Mouse (Mus musculus): ENCODE data around the gene Ube2n.
"Not testable (repeated sequence)": the region's sequence is repeated elsewhere in the genome, so short reads cannot be mapped to it uniquely, and the experiment has no call there.

- not testable (repeated sequence) for TF ChIP-seq CTCF (IDR thresholded peaks at IDR 0.05; ENCODE audit: borderline replicate concordance, insufficient read depth, low read length); POLR2A (IDR thresholded peaks at IDR 0.05; ENCODE audit: low read depth, low read length)
These were observed 34.1 kb downstream of the Ube2n start for GRCm38 (mm10) chr10:95549080-95549479.

All from embryonic fibroblast, embryonic 13.5 days (primary cell).